Mouse (Mus musculus) 3T3-L1 (cell line): ENCODE data around the gene Pcbp2.

Experiments
- DNase-seq: peaks from one replicate; pipeline ENCODE4 v3.0.0-alpha.2; 2015; ENCODE audit warnings: low read depth, low spot score

The Pcbp2 gene

GRCm38 (mm10) chr15:102470183-102470604 is at the start of gene Pcbp2:
TSS of gene Pcbp2 (plus strand) at chr15:102470539.
- DNase-seq: peak; percentile 99

GRCm38 (mm10) chr15:102420986-102421385 is 49.4 kb upstream of the Pcbp2 start:
- DNase-seq: peak; percentile 77

GRCm38 (mm10) chr15:102421437-102421836 is 48.9 kb upstream of the Pcbp2 start:
- peak; percentile 92 for DNase-seq

- no peak for DNase-seq
These were observed 46.6 kb upstream of the Pcbp2 start for GRCm38 (mm10) chr15:102423602-102424240.

GRCm38 (mm10) chr15:102424657-102425056 is 45.7 kb upstream of the Pcbp2 start:
- DNase-seq: no peak

- DNase-seq: no peak
These were observed 43.4 kb upstream of the Pcbp2 start for GRCm38 (mm10) chr15:102426963-102427362.

- no peak for DNase-seq
These were observed 38.3 kb upstream of the Pcbp2 start for GRCm38 (mm10) chr15:102432046-102432445.

- no peak for DNase-seq
These were observed 37.2 kb upstream of the Pcbp2 start for GRCm38 (mm10) chr15:102433173-102433572.

GRCm38 (mm10) chr15:102442490-102442889 is 27.8 kb upstream of the Pcbp2 start:
- DNase-seq: peak; percentile 97

GRCm38 (mm10) chr15:102445146-102445545 is 25.2 kb upstream of the Pcbp2 start, which contains the start of gene Amhr2:
TSS of gene Amhr2 (plus strand) at chr15:102445367.
- no peak for DNase-seq

GRCm38 (mm10) chr15:102446448-102446847 is 23.9 kb upstream of the Pcbp2 start:
- no peak for DNase-seq

GRCm38 (mm10) chr15:102449366-102449765 is 21.0 kb upstream of the Pcbp2 start:
- DNase-seq: no peak

- DNase-seq: peak; percentile 51
These were observed 19.4 kb upstream of the Pcbp2 start for GRCm38 (mm10) chr15:102450928-102451327.

- no peak for DNase-seq
These were observed 18.5 kb upstream of the Pcbp2 start for GRCm38 (mm10) chr15:102451666-102452430.

GRCm38 (mm10) chr15:102455993-102456392 is 14.3 kb upstream of the Pcbp2 start:
- no peak for DNase-seq

- DNase-seq: no peak
These were observed 12.1 kb upstream of the Pcbp2 start for GRCm38 (mm10) chr15:102458050-102458736.

GRCm38 (mm10) chr15:102458904-102459317 is 11.4 kb upstream of the Pcbp2 start, which contains the start of gene Prr13:
TSS of gene Prr13 (plus strand) at chr15:102459028.
- DNase-seq: peak; percentile 100

- DNase-seq: no peak
These were observed 11.0 kb upstream of the Pcbp2 start for GRCm38 (mm10) chr15:102459381-102459780.

GRCm38 (mm10) chr15:102459847-102460246 is 10.5 kb upstream of the Pcbp2 start:
- no peak for DNase-seq

GRCm38 (mm10) chr15:102460409-102460808 is 9.9 kb upstream of the Pcbp2 start:
- no peak for DNase-seq

- peak; percentile 91 for DNase-seq
These were observed 9.4 kb upstream of the Pcbp2 start for GRCm38 (mm10) chr15:102460971-102461370.

GRCm38 (mm10) chr15:102461430-102462075 is 8.8 kb upstream of the Pcbp2 start:
- DNase-seq: peak; percentile 44
